Mouse (Mus musculus) adrenal gland, adult (tissue): ENCODE data around the gene Vmn2r-ps130.
"Not testable (repeated sequence)": the region's sequence is repeated elsewhere in the genome, so short reads cannot be mapped to it uniquely, and the experiment has no call there.

Experiments used
- DNase-seq, 2 experiments: peaks; one replicate each; pipeline ENCODE4 v3.0.0; 2022 to 2023; ENCODE audit warnings: low spot score in 1 of 2; ENCODE audit not compliant: inconsistent age in 2 of 2

Gene Vmn2r-ps130

GRCm38 (mm10) chr17:23060866-23061265, at the start of gene Vmn2r-ps130:
TSS of gene Vmn2r-ps130 (plus strand) at chr17:23061166.
- not testable (repeated sequence) for DNase-seq
